Mouse (Mus musculus) gastrocnemius, postnatal 36 days (tissue): ENCODE measurements at regions not wholly inside any gene's neighbourhood (a gene's known extent, or its start where the extent isn't known, plus 50 kb on each side); places are given as distances from the start of the nearest gene placed in this dataset.
A peak's percentile ranks its signal among the peaks of the same experiment; 100 is the strongest.
"Not testable (repeated sequence)": the region's sequence is repeated elsewhere in the genome, so short reads cannot be mapped to it uniquely, and the experiment has no call there.

Source experiments
- DNase-seq, 2 experiments: peaks; one replicate each; pipeline ENCODE4 v3.0.0; 2022
- intact Hi-C: fragments of 180-260 bp; cut with DNase I; formaldehyde crosslinking; loops from one replicate; pipeline ENCODE4 v1.15.1; 2025

GRCm38 (mm10) chr8:34664429-34664828 lies 552.9 kb upstream of the Gm10131 start:
- DNase-seq: no peak
- intact Hi-C loops: no loop called here

GRCm38 (mm10) chr8:34662532-34662931 lies 551.0 kb upstream of the Gm10131 start:
- no peak for DNase-seq
- intact Hi-C loops: no loop called here

DNA sequence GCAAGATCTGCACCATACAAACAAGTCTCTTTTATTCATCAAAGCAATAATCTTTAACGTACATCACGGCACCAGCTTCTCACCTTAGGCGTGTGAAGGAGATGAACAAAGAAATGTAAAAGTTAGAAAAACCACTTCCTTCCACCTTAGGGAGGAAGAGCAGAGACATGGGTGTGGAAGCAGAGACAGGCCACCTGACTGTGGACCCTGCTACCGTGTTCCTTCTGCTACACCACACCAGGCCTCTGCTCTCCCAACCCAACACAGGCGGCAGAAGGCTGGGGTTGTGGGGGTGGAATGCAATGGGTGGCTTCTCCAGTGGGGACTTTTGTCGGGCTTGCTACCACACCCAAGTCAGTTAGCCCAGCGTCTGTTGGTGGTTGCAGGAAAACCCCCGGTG lies 540.2 kb upstream of the Gm10131 start:
- intact Hi-C loops: no loop called here
- no peak for DNase-seq

DNA sequence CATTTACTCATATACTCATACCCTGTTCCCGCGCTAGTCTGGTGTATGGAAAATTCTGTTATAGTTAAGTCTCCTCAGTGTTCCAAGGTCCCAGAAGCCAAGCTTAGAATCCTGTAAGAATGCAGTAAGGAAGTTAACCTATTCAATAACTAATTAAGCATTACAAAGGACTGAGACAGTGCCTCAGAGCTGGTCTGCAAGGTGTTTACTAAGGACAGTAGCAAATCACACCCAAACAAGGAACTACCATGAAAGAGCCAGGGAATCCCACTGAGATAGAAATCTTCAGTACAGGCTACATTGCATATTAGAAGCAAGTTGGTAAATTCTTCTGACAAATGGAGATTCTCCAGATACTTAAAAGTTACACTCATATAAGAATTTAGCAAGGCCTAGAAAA lies 516.7 kb upstream of the Gm10131 start:
- intact Hi-C loops: not testable (repeated sequence)

DNA sequence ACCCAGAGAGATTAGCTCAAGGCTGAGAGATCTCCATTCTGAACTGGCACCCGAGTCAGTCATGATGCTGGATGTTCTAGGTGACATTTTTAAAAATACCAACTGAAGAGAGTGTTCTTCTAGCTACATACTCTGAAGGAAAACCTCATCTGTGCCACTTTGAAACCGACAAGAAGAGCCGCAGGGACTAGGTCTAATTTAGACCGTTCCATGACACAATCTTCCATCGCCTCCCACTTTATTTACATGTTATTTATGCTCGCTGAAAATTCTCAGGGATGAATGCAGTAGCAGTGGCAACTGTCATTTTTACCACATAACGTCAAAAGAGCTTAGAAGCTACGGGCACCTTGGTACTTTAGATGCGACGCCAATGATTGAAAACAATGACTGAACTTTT lies 514.1 kb upstream of the Gm10131 start:
- intact Hi-C loops: no loop called here
- no peak for DNase-seq

More for the DNA sequence above, 516.7 kb upstream of the Gm10131 start:
- DNase-seq: not testable (repeated sequence)

DNA sequence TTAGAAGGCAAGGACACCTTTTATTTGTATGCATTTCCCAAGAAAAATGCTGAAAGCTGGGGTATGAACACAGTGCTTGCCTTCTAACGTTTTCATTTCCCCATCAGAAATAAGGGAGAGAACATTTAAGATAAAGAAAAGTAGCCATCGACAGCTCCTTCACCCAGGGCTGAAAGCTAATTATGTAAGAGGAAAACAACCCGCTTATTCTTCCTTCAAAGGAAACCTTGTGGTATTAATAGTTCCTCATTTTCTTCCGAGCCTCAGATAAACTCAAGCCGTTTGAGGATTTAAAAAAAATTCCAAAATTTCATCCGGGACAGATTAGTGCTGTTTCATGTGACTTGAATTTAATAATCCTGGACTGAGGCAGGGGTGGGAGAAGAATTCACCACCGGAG lies 512.2 kb upstream of the Gm10131 start:
- DNase-seq: no peak

GRCm38 (mm10) chr8:34622177-34623114 lies 510.9 kb upstream of the Gm10131 start:
- DNase-seq: no peak
- intact Hi-C loops: no loop called here

More for the DNA sequence above, 512.2 kb upstream of the Gm10131 start:
- intact Hi-C loops: no loop called here

DNA sequence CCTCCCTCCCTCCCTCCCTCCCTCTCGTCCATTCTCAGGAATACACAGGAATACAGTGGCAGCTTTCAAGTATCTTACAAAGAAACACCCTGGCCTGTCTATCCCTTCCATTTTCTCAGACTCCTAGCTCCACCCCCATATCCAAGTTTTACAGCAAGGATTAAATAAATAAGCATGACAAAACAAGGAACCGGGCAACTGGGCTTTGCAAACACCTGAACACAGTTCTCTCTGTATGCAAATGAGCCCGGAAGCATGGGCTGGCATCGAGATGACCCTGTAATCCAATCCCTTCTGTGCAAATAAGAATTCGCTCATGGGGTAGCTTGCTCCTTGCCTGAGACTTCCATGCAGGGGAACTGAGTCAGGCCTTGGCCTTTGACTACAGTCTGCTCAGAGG lies 506.5 kb upstream of the Gm10131 start:
- intact Hi-C loops: no loop called here
- no peak for DNase-seq

- no peak for DNase-seq
- intact Hi-C loops: no loop called here
These were observed 503.4 kb upstream of the Gm10131 start for GRCm38 (mm10) chr8:34614987-34615386.

- intact Hi-C loops: no loop called here
- DNase-seq: no peak
These were observed 502.5 kb upstream of the Gm10131 start for GRCm38 (mm10) chr8:34614031-34614526.

- intact Hi-C loops: no loop called here
- DNase-seq: no peak
These were observed 501.6 kb upstream of the Gm10131 start for GRCm38 (mm10) chr8:34613138-34613537.

DNA sequence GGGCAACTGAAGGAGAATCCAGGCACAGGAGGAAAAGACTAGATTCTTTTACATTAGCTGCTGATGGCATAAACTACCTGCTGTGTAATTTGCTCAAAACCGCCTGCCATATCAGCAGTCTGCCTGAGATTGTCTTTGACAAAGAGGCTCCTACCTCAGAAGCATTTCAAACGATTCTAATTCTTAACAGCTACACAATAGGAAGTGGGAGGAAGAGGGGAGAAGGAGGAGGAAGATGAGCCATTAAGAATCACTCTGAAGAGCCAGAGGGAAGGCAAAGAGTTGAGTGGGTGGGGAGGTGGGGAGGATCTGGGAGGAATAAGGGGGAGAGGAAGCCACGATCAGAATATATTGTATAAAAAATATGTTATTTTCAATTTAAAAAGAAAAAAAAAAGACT lies 500.9 kb upstream of the Gm10131 start:
- intact Hi-C loops: no loop called here
- no peak for DNase-seq

GRCm38 (mm10) chr8:34610186-34610585 lies 498.6 kb upstream of the Gm10131 start:
- intact Hi-C loops: no loop called here
- no peak for DNase-seq

DNA sequence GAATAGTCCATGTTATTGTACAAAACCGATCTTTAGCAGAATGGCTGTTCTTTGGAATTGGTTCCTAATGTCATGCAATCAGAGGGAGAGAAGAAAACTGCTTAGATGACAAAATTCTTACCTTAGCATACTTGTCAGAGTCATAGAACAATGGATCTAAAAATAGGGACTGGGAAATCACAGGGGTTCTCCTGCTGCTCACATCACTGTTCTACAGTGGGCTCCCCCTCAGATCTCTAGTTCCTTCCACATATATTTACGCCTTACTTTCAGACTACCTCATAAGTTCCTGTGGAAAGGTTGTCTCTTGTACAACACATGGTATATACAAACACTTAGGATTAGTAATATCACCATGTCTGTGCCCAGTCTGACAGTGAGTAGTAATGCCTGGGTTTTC lies 495.9 kb upstream of the Gm10131 start:
- no peak for DNase-seq
- intact Hi-C loops: no loop called here

DNA sequence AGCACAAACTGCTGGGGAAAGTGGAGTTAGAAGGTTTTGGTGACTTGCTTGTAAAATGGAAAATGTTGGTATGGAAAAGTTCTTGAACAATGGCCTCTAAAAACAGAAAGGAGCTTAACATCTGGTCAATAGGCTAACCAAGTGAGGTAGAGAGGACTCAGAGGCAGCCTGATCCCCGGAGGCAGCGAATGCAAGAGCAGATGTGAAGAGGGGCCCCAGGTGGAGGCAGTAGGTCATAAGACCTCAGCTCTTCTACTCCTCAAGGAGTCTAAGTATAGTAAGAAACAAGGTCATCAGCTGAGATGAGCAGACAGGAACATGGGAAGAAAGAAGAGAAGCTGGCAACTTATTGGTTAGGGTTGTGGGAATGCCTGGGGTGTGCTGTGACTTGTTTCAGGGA lies 493.5 kb upstream of the Gm10131 start:
- no peak for DNase-seq
- intact Hi-C loops: no loop called here

- intact Hi-C loops: no loop called here
- DNase-seq: no peak
These were observed 493.0 kb upstream of the Gm10131 start for GRCm38 (mm10) chr8:34604581-34604980.

DNA sequence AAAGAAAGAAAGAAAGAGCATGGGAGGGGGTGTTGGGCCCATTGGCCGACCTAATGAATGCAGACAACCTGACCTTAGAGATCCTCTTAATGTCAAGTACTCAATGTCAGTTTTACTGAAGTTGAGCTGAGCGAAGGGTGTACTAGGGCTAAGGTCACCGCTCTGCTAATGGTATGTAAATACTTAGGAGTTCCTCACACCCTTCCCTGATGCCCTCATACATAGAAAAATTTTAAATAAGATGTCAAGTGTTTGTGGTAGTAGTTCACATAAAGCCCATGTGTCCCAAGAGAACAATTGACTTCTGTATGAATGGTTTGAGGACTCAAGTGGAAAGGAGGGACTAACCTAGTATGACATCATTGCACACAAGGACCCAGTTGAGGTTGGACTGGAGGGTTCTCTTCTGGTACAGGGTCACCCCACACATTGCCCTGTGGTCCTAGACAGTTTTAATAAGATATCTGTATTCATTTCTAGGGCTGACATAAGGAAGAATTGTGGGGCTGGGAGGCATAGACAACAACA lies 490.0 kb upstream of the Gm10131 start:
- intact Hi-C loops: no loop called here
- no peak for DNase-seq

GRCm38 (mm10) chr8:34600880-34601279 lies 489.3 kb upstream of the Gm10131 start:
- DNase-seq: peak in 1 of 2 experiments; percentile 8
- intact Hi-C loops: no loop called here

GRCm38 (mm10) chr8:34596593-34596992 lies 485.1 kb upstream of the Gm10131 start:
- DNase-seq: no peak
- intact Hi-C loops: no loop called here

GRCm38 (mm10) chr8:34590976-34591749 lies 479.6 kb upstream of the Gm10131 start:
- intact Hi-C loops: no loop called here
- DNase-seq: no peak

GRCm38 (mm10) chr8:34578043-34578442 lies 466.5 kb upstream of the Gm10131 start:
- no peak for DNase-seq
- intact Hi-C loops: no loop called here
